Mouse (Mus musculus) heart, postnatal 4 days (tissue): ENCODE measurements around the gene Smpdl3b. TPM values are rescaled to one million over a fixed set of nuclear protein-coding genes. Genes with fewer than 3 reads are reported as not detected.
"Not testable (repeated sequence)": the region's sequence is repeated elsewhere in the genome, so short reads cannot be mapped to it uniquely, and the experiment has no call there.

ENCODE experiments used
- DNase-seq: peaks from one replicate; pipeline ENCODE4 v3.0.0; 2021
- total RNA-seq, 2 experiments: library from RNA; stranded (reverse); gene quantifications; 2 replicates each; pipeline ENCODE4 v1.2.3; 2021

The Smpdl3b gene
- total RNA-seq, 2 experiments from 2014 or later, result 1.3 to 1.4 TPM

GRCm38 (mm10) chr4:132778562-132779201 is 21.6 kb upstream of the Smpdl3b start:
- DNase-seq, result no peak

GRCm38 (mm10) chr4:132776764-132777163 is 19.7 kb upstream of the Smpdl3b start:
- DNase-seq, result peak; percentile 82

- DNase-seq, result no peak
These were observed 17.9 kb upstream of the Smpdl3b start for GRCm38 (mm10) chr4:132774905-132775304.

GRCm38 (mm10) chr4:132771776-132772175 is 14.7 kb upstream of the Smpdl3b start:
- DNase-seq, result no peak

GRCm38 (mm10) chr4:132767914-132768876 is 11.1 kb upstream of the Smpdl3b start, which contains the start of gene Rpa2:
TSS of gene Rpa2 (plus strand) at chr4:132768332.
- peak; percentile 99 for DNase-seq

- DNase-seq, result not testable (repeated sequence)
These were observed 6.1 kb upstream of the Smpdl3b start for GRCm38 (mm10) chr4:132763125-132763524.

- DNase-seq, result no peak
These were observed 5.5 kb upstream of the Smpdl3b start for GRCm38 (mm10) chr4:132762602-132763001.

GRCm38 (mm10) chr4:132760296-132760695 is 3.2 kb upstream of the Smpdl3b start:
- DNase-seq, result no peak

- DNase-seq, result no peak
These were observed 740 bp upstream of the Smpdl3b start for GRCm38 (mm10) chr4:132757633-132758351.

- DNase-seq, result no peak
These were observed 4.1 kb downstream of the Smpdl3b start for GRCm38 (mm10) chr4:132752992-132753391.

- DNase-seq, result no peak
These were observed 7.6 kb downstream of the Smpdl3b start for GRCm38 (mm10) chr4:132749258-132749982.

GRCm38 (mm10) chr4:132748778-132749177 is 8.3 kb downstream of the Smpdl3b start:
- no peak for DNase-seq

- DNase-seq, result peak; percentile 47
These were observed 9.3 kb downstream of the Smpdl3b start for GRCm38 (mm10) chr4:132747664-132748259.

- no peak for DNase-seq
These were observed 10.0 kb downstream of the Smpdl3b start for GRCm38 (mm10) chr4:132746911-132747517.

- peak; percentile 37 for DNase-seq
These were observed 12.8 kb downstream of the Smpdl3b start for GRCm38 (mm10) chr4:132743992-132744911.

GRCm38 (mm10) chr4:132741491-132741890 is 15.6 kb downstream of the Smpdl3b start:
- DNase-seq, result no peak

GRCm38 (mm10) chr4:132737154-132737553 is 19.9 kb downstream of the Smpdl3b start:
- DNase-seq, result not testable (repeated sequence)

- no peak for DNase-seq
These were observed 21.2 kb downstream of the Smpdl3b start for GRCm38 (mm10) chr4:132735894-132736293.

GRCm38 (mm10) chr4:132735389-132735788 is 21.7 kb downstream of the Smpdl3b start:
- DNase-seq, result no peak

- DNase-seq, result no peak
These were observed 22.3 kb downstream of the Smpdl3b start for GRCm38 (mm10) chr4:132734766-132735165.
